Mouse (Mus musculus) CH12.LX (cell line): ENCODE results near the gene Has3. TPM values are rescaled to one million over a fixed set of nuclear protein-coding genes. Genes with fewer than 3 reads are reported as not detected.

Source experiments
- DNase-seq: peaks from one replicate; pipeline ENCODE4 v3.0.0-alpha.2; 2013; ENCODE audit errors: extremely low read depth
- H3K27ac ChIP-seq: 2 replicates; pipeline ENCODE4 v1.5.1; 2012; ENCODE audit warnings: low read depth, mild to moderate bottlenecking, control low read depth, moderate library complexity; ENCODE audit not compliant: insufficient read depth
- H3K27me3 ChIP-seq: replicated peaks from 2 replicates; pipeline ENCODE3; 2012; ENCODE audit warnings: inconsistent platforms
- H3K36me3 ChIP-seq, 2 experiments: replicated peaks in 1 of 2; 2 replicates each; pipeline versions ENCODE3 to v1.6.1; 2012; ENCODE audit warnings: inconsistent platforms in 1 of 2, low read length in 1 of 2, mild to moderate bottlenecking in 1 of 2, mixed read lengths in 1 of 2, moderate library complexity in 1 of 2; ENCODE audit not compliant: control insufficient read depth in 1 of 2, insufficient read depth in 1 of 2
- H3K4me1 ChIP-seq, 2 experiments: 2 replicates each; pipeline ENCODE4 v1.6.1; 2012; ENCODE audit warnings: inconsistent platforms in 1 of 2, moderate library complexity in 1 of 2; ENCODE audit not compliant: insufficient read depth in 2 of 2, control insufficient read depth in 1 of 2
- H3K4me2 ChIP-seq: 2 replicates; pipeline ENCODE4 v1.6.1; 2012; ENCODE audit warnings: low read depth, mild to moderate bottlenecking, control low read depth; ENCODE audit not compliant: poor library complexity, insufficient read depth, severe bottlenecking
- H3K4me3 ChIP-seq, 3 experiments: fragments of 150-350 bp in 1 of 3; sonication (generic) in 1 of 3; replicated peaks in 1 of 3; 2 replicates each; pipeline versions ENCODE3 to v1.5.1; 2011 to 2012; ENCODE audit warnings: low read depth in 2 of 3, low read length in 2 of 3, mild to moderate bottlenecking in 2 of 3, moderate library complexity in 2 of 3, control low read depth in 1 of 3, improper control_type of control experiment in 1 of 3, inconsistent platforms in 1 of 3, mixed read lengths in 1 of 3; ENCODE audit not compliant: poor library complexity in 1 of 3
- H3K79me2 ChIP-seq: replicated peaks from 2 replicates; pipeline ENCODE4 v1.6.1; 2012; ENCODE audit warnings: mild to moderate bottlenecking, moderate library complexity; ENCODE audit not compliant: control insufficient read depth, poor library complexity, insufficient read depth, severe bottlenecking; ENCODE audit errors: extremely low read depth
- H3K9ac ChIP-seq: 2 replicates; pipeline ENCODE4 v1.6.1; 2012; ENCODE audit warnings: low read depth, mild to moderate bottlenecking, control low read depth, moderate library complexity; ENCODE audit not compliant: insufficient read depth
- H3K9me3 ChIP-seq: replicated peaks from 2 replicates; pipeline ENCODE3; 2012; ENCODE audit warnings: low read length, inconsistent platforms, mixed read lengths
- BHLHE40 ChIP-seq: IDR thresholded peaks from 2 replicates; pipeline ENCODE4 v1.6.1; 2011; ENCODE audit warnings: mild to moderate bottlenecking, low read depth, low read length, improper control_type of control experiment
- CHD2 ChIP-seq: IDR thresholded peaks from 2 replicates; pipeline ENCODE4 v1.6.1; 2011; ENCODE audit warnings: low read length, improper control_type of control experiment
- CTCF ChIP-seq, 2 experiments: IDR thresholded peaks in 1 of 2; conservative IDR thresholded peaks in 1 of 2; 2 replicates each; pipeline ENCODE4 v1.5.1; 2011 to 2012; ENCODE audit warnings: low read depth in 2 of 2, low read length in 2 of 2, improper control_type of control experiment in 1 of 2, inconsistent platforms in 1 of 2, mild to moderate bottlenecking in 1 of 2, moderate library complexity in 1 of 2
- ETS1 ChIP-seq: conservative IDR thresholded peaks from 2 replicates; pipeline ENCODE4 v1.6.1; 2012; ENCODE audit warnings: low read depth, mild to moderate bottlenecking, inconsistent platforms, low read length, improper control_type of control experiment, moderate library complexity
- GABPA ChIP-seq: IDR thresholded peaks from 2 replicates; pipeline ENCODE4 v1.6.1; 2012; ENCODE audit warnings: low read depth, low read length, improper control_type of control experiment, inconsistent platforms; ENCODE audit not compliant: insufficient replicate concordance
- IRF4 ChIP-seq: IDR thresholded peaks from 2 replicates; pipeline ENCODE4 v1.6.1; 2014; ENCODE audit warnings: low read depth, mild to moderate bottlenecking, inconsistent platforms, low read length, improper control_type of control experiment
- JUN ChIP-seq: IDR thresholded peaks from 2 replicates; pipeline ENCODE4 v1.6.1; 2011; ENCODE audit warnings: low read depth, mild to moderate bottlenecking, low read length, improper control_type of control experiment, moderate library complexity; ENCODE audit not compliant: insufficient read depth
- MEF2A ChIP-seq: IDR thresholded peaks from 2 replicates; pipeline ENCODE4 v1.6.1; 2014; ENCODE audit warnings: low read depth, mild to moderate bottlenecking, inconsistent platforms, low read length, improper control_type of control experiment, borderline replicate concordance
- NELFE ChIP-seq: IDR thresholded peaks from 2 replicates; pipeline ENCODE4 v1.6.1; 2011; ENCODE audit warnings: low read depth, low read length, improper control_type of control experiment
- SMC3 ChIP-seq: IDR thresholded peaks from 2 replicates; pipeline ENCODE4 v1.6.1; 2011; ENCODE audit warnings: low read depth, low read length, improper control_type of control experiment
- UBTF ChIP-seq: IDR thresholded peaks from 2 replicates; pipeline ENCODE4 v1.6.1; 2012; ENCODE audit warnings: low read depth, mild to moderate bottlenecking, inconsistent platforms, low read length, improper control_type of control experiment, moderate library complexity
- USF2 ChIP-seq: conservative IDR thresholded peaks from 2 replicates; pipeline ENCODE4 v1.6.1; 2011; ENCODE audit warnings: low read depth, low read length, improper control_type of control experiment
- dilution Hi-C: fragments of 300-500 bp; cut with MboI; formaldehyde crosslinking; loops from 2 replicates; pipeline ENCODE4 v1.14.3; 2020; ENCODE audit warnings: low sequenced_read_pairs; ENCODE audit not compliant: extremely low pct_unique_long_range_greater_than_20kb, extremely low pct_ligation_motif_present
- in situ Hi-C: fragments of 300-500 bp; cut with MboI; formaldehyde crosslinking; loops from 3 replicates; pipeline ENCODE4 v1.14.3; 2019; ENCODE audit warnings: low sequenced_read_pairs, low pct_ligation_motif_present, low pct_unique_long_range_greater_than_20kb, mixed read lengths
- polyA plus RNA-seq: library from polyadenylated mRNA; unstranded; fragments of >175 nt; gene quantifications from 2 replicates; pipeline ENCODE4 v1.2.1, GENCODE M21; 2012; ENCODE audit warnings: low read depth; ENCODE audit not compliant: insufficient read length
- total RNA-seq, 2 experiments: library from RNA; depleted of rRNA; stranded (reverse); fragments of 300-350 nt in 1 of 2; fragments of >200 nt in 1 of 2; gene quantifications; 2 replicates each; pipeline ENCODE4 v1.2.3; 2012 to 2014

The Has3 gene
- total and polyA plus RNA-seq, 3 experiments = 0.29 to 3.7 TPM; not detected in 1

- no peaks in the 10 kb centered on the region for H3K9me3 ChIP-seq
- peaks cover 82 to 97% of the 10 kb centered on the region in 2 experiments for H3K36me3 ChIP-seq
- in situ Hi-C loops = no loop called here
- H3K4me1 ChIP-seq = peaks cover 8 to 36% of the 10 kb centered on the region in 2 experiments; a peak in 3 of 4 replicates
- H3K4me3 ChIP-seq = no peak overlapping the region
- DNase-seq = no peak
- H3K4me2 ChIP-seq = no peak overlapping the region
- H3K9ac ChIP-seq = no peak overlapping the region
- TF ChIP-seq ETS1 (no peak), SMC3 (no peak), CTCF (conservative IDR thresholded peaks at IDR 0.05 in 1 of 2, IDR thresholded peaks at IDR 0.05 in 1 of 2; ENCODE audit: low read depth in 2 of 2, low read length in 2 of 2) (no peak), USF2 (no peak), CHD2 (no peak), IRF4 (no peak)
- no peak overlapping the region for H3K27ac ChIP-seq
- peaks cover 39% of the 10 kb centered on the region for H3K79me2 ChIP-seq
- no peaks in the 10 kb centered on the region for H3K27me3 ChIP-seq
- dilution Hi-C loops = no loop called here
Observed at GRCm38 (mm10) chr8:106899473-106899872, 29.4 kb downstream of the Has3 start.

GRCm38 (mm10) chr8:106905727-106906480 lies 35.9 kb downstream of the Has3 start:
- DNase-seq = no peak
- Histone ChIP-seq H3K4me2 (no peak overlapping the region), H3K36me3 (peaks cover 86 to 87% of the 10 kb centered on the region in 2 experiments), H3K79me2 (0 out of 2 replicates have a peak, but pooled peaks cover 10% of the 10 kb centered on the region), H3K27me3 (no peaks in the 10 kb centered on the region), H3K4me1 (peaks cover 0 to 7% of the 10 kb centered on the region in 2 experiments; a peak in 1 of 4 replicates), H3K9ac (no peak overlapping the region), H3K9me3 (no peaks in the 10 kb centered on the region), H3K27ac (no peak overlapping the region), H3K4me3 (no peak overlapping the region)
- dilution Hi-C loops (no loop called here), in situ Hi-C loops (no loop called here)
- no peak for TF ChIP-seq CTCF (conservative IDR thresholded peaks at IDR 0.05 in 1 of 2, IDR thresholded peaks at IDR 0.05 in 1 of 2; ENCODE audit: low read depth in 2 of 2, low read length in 2 of 2)
- no peak for TF ChIP-seq MEF2A
- no peak for TF ChIP-seq GABPA
- TF ChIP-seq USF2 = no peak

GRCm38 (mm10) chr8:106906635-106907034 lies 36.6 kb downstream of the Has3 start:
- Histone ChIP-seq H3K9ac (no peak overlapping the region), H3K9me3 (no peaks in the 10 kb centered on the region), H3K36me3 (peaks cover 86 to 87% of the 10 kb centered on the region in 2 experiments), H3K27ac (no peak overlapping the region), H3K4me3 (no peak overlapping the region), H3K4me2 (no peak overlapping the region), H3K79me2 (0 out of 2 replicates have a peak, but pooled peaks cover 10% of the 10 kb centered on the region), H3K27me3 (no peaks in the 10 kb centered on the region), H3K4me1 (peaks cover 0 to 3% of the 10 kb centered on the region in 2 experiments; a peak in 1 of 4 replicates)
- dilution Hi-C loops = no loop called here
- in situ Hi-C loops = no loop called here
- no peak for DNase-seq
- TF ChIP-seq UBTF (no peak), CTCF (conservative IDR thresholded peaks at IDR 0.05 in 1 of 2, IDR thresholded peaks at IDR 0.05 in 1 of 2; ENCODE audit: low read depth in 2 of 2, low read length in 2 of 2) (no peak), JUN (no peak), CHD2 (no peak), BHLHE40 (no peak), NELFE (no peak)
